Mouse (Mus musculus): Measurements from ENCODE around the gene Trim26. TPM values are rescaled to one million over a fixed set of nuclear protein-coding genes. Genes with fewer than 3 reads are reported as not detected.

Gene Trim26
- polyA plus RNA-seq, 1 experiment from 2014 or later = 45.3 TPM

GRCm38 (mm10) chr17:36835591-36836426 lies 1.1 kb upstream of the Trim26 start:
- peak overlapping the region; percentile 66 for H3K4me2 ChIP-seq (replicated peaks)
- H3K9me3 ChIP-seq (replicated peaks) = no peaks in the 10 kb centered on the region
- ATAC-seq (ENCODE audit: insufficient number of reproducible peaks, low FRiP score, low TSS enrichment, low read depth) = no peak
- peak overlapping the region; percentile 96 for H3K27ac ChIP-seq (replicated peaks)
- 37% methylated on average over 12 of the region's 12 CpGs for WGBS
- peaks cover 6% of the 10 kb centered on the region; the same call in 1 of the 2 replicates for H3K36me3 ChIP-seq
- H3K9ac ChIP-seq = no peak overlapping the region
- H3K4me1 ChIP-seq = peaks cover 17% of the 10 kb centered on the region
- no peaks in the 10 kb centered on the region for H3K27me3 ChIP-seq
- H3K4me3 ChIP-seq (replicated peaks) = peak overlapping the region; percentile 71

GRCm38 (mm10) chr17:36836427-36836812 lies 514 bp upstream of the Trim26 start:
- H3K9me3 ChIP-seq (replicated peaks) = no peaks in the 10 kb centered on the region
- H3K4me2 ChIP-seq (replicated peaks) = peak overlapping the region; percentile 66
- H3K27me3 ChIP-seq = no peaks in the 10 kb centered on the region
- peaks cover 6% of the 10 kb centered on the region; the same call in 1 of the 2 replicates for H3K36me3 ChIP-seq
- peak overlapping the region; percentile 71 for H3K4me3 ChIP-seq (replicated peaks)
- WGBS = 14% methylated on average over 3 of the region's 3 CpGs
- H3K27ac ChIP-seq (replicated peaks) = peak overlapping the region; percentile 96
- H3K4me1 ChIP-seq = peaks cover 17% of the 10 kb centered on the region
- ATAC-seq (ENCODE audit: insufficient number of reproducible peaks, low FRiP score, low TSS enrichment, low read depth) = 0 out of 2 replicates have a peak, but pooled peaks have one; percentile 11
- peak overlapping the region; percentile 33; the same call in 1 of the 2 replicates for H3K9ac ChIP-seq

GRCm38 (mm10) chr17:36839001-36839400 lies 2.1 kb downstream of the Trim26 start:
- WGBS = 85% methylated on average over 5 of the region's 5 CpGs
- Histone ChIP-seq H3K27ac (replicated peaks) (no peak overlapping the region), H3K9me3 (replicated peaks) (no peaks in the 10 kb centered on the region), H3K9ac (no peak overlapping the region), H3K4me2 (replicated peaks) (no peak overlapping the region), H3K36me3 (peaks cover 9% of the 10 kb centered on the region; the same call in 1 of the 2 replicates), H3K27me3 (no peaks in the 10 kb centered on the region), H3K4me3 (replicated peaks) (no peak overlapping the region), H3K4me1 (peaks cover 17% of the 10 kb centered on the region)
- no peak for ATAC-seq (ENCODE audit: insufficient number of reproducible peaks, low FRiP score, low TSS enrichment, low read depth)

- Histone ChIP-seq H3K36me3 (peaks cover 9% of the 10 kb centered on the region; the same call in 1 of the 2 replicates), H3K27me3 (no peaks in the 10 kb centered on the region), H3K27ac (replicated peaks) (no peak overlapping the region), H3K9me3 (replicated peaks) (no peaks in the 10 kb centered on the region), H3K4me1 (peaks cover 20% of the 10 kb centered on the region), H3K9ac (no peak overlapping the region), H3K4me3 (replicated peaks) (no peak overlapping the region), H3K4me2 (replicated peaks) (no peak overlapping the region)
- 78% methylated on average over 3 of the region's 3 CpGs for WGBS
- no peak for ATAC-seq (ENCODE audit: insufficient number of reproducible peaks, low FRiP score, low TSS enrichment, low read depth)
These were observed 3.0 kb downstream of the Trim26 start for GRCm38 (mm10) chr17:36839931-36840330.

- Histone ChIP-seq H3K4me2 (replicated peaks) (no peak overlapping the region), H3K9ac (no peak overlapping the region), H3K4me1 (peaks cover 17% of the 10 kb centered on the region), H3K27ac (replicated peaks) (no peak overlapping the region), H3K9me3 (replicated peaks) (no peaks in the 10 kb centered on the region), H3K4me3 (replicated peaks) (no peak overlapping the region), H3K36me3 (peaks cover 9% of the 10 kb centered on the region; the same call in 1 of the 2 replicates), H3K27me3 (no peaks in the 10 kb centered on the region)
- ATAC-seq (ENCODE audit: insufficient number of reproducible peaks, low FRiP score, low TSS enrichment, low read depth) = no peak
These were observed 4.1 kb downstream of the Trim26 start for GRCm38 (mm10) chr17:36840961-36841445.

- Histone ChIP-seq H3K9ac (no peak overlapping the region), H3K9me3 (replicated peaks) (no peaks in the 10 kb centered on the region), H3K27ac (replicated peaks) (no peak overlapping the region), H3K4me2 (replicated peaks) (no peak overlapping the region), H3K36me3 (peaks cover 16% of the 10 kb centered on the region; the same call in 1 of the 2 replicates), H3K4me1 (peaks cover 3% of the 10 kb centered on the region; the same call in 1 of the 2 replicates), H3K27me3 (no peaks in the 10 kb centered on the region), H3K4me3 (replicated peaks) (no peak overlapping the region)
- no peak for ATAC-seq (ENCODE audit: insufficient number of reproducible peaks, low FRiP score, low TSS enrichment, low read depth)
- WGBS = 78% methylated on average over 7 of the region's 7 CpGs
These were observed 6.8 kb downstream of the Trim26 start for GRCm38 (mm10) chr17:36843696-36844095.

- peak; percentile 11; the same call in 1 of the 2 replicates for ATAC-seq (ENCODE audit: insufficient number of reproducible peaks, low FRiP score, low TSS enrichment, low read depth)
- Histone ChIP-seq H3K4me3 (replicated peaks) (no peak overlapping the region), H3K36me3 (peaks cover 14% of the 10 kb centered on the region; the same call in 1 of the 2 replicates), H3K4me1 (peaks cover 3% of the 10 kb centered on the region; the same call in 1 of the 2 replicates), H3K9me3 (replicated peaks) (no peaks in the 10 kb centered on the region), H3K4me2 (replicated peaks) (no peak overlapping the region), H3K27ac (replicated peaks) (no peak overlapping the region), H3K9ac (no peak overlapping the region), H3K27me3 (no peaks in the 10 kb centered on the region)
These were observed 7.4 kb downstream of the Trim26 start for GRCm38 (mm10) chr17:36844286-36844719.

- Histone ChIP-seq H3K9ac (no peak overlapping the region), H3K9me3 (replicated peaks) (no peaks in the 10 kb centered on the region), H3K4me2 (replicated peaks) (no peak overlapping the region), H3K4me1 (peaks cover 3% of the 10 kb centered on the region; the same call in 1 of the 2 replicates), H3K36me3 (peaks cover 14% of the 10 kb centered on the region; the same call in 1 of the 2 replicates), H3K27ac (replicated peaks) (no peak overlapping the region), H3K4me3 (replicated peaks) (no peak overlapping the region), H3K27me3 (no peaks in the 10 kb centered on the region)
- WGBS = 68% methylated on average over 1 of the region's 1 CpGs
- no peak for ATAC-seq (ENCODE audit: insufficient number of reproducible peaks, low FRiP score, low TSS enrichment, low read depth)
These were observed 7.8 kb downstream of the Trim26 start for GRCm38 (mm10) chr17:36844725-36845124.

- WGBS = 78% methylated on average over 5 of the region's 5 CpGs
- Histone ChIP-seq H3K27me3 (no peaks in the 10 kb centered on the region), H3K27ac (replicated peaks) (no peak overlapping the region), H3K9ac (no peak overlapping the region), H3K36me3 (peaks cover 38% of the 10 kb centered on the region), H3K4me1 (peaks cover 3% of the 10 kb centered on the region; the same call in 1 of the 2 replicates), H3K4me2 (replicated peaks) (no peak overlapping the region), H3K9me3 (replicated peaks) (no peaks in the 10 kb centered on the region), H3K4me3 (replicated peaks) (no peak overlapping the region)
- ATAC-seq (ENCODE audit: insufficient number of reproducible peaks, low FRiP score, low TSS enrichment, low read depth) = no peak
These were observed 12.0 kb downstream of the Trim26 start for GRCm38 (mm10) chr17:36848911-36849310.

- Histone ChIP-seq H3K27ac (replicated peaks) (no peak overlapping the region), H3K4me2 (replicated peaks) (no peak overlapping the region), H3K27me3 (no peaks in the 10 kb centered on the region), H3K4me3 (replicated peaks) (no peak overlapping the region), H3K4me1 (no peaks in the 10 kb centered on the region), H3K36me3 (peaks cover 48% of the 10 kb centered on the region), H3K9ac (no peak overlapping the region), H3K9me3 (replicated peaks) (no peaks in the 10 kb centered on the region)
- WGBS = 89% methylated on average over 2 of the region's 2 CpGs
- ATAC-seq (ENCODE audit: insufficient number of reproducible peaks, low FRiP score, low TSS enrichment, low read depth) = no peak
These were observed 13.1 kb downstream of the Trim26 start for GRCm38 (mm10) chr17:36849992-36850391.

GRCm38 (mm10) chr17:36851200-36851599 lies 14.3 kb downstream of the Trim26 start:
- WGBS = 70% methylated on average over 5 of the region's 5 CpGs
- no peak overlapping the region for H3K9ac ChIP-seq
- no peak overlapping the region for H3K4me3 ChIP-seq (replicated peaks)
- no peaks in the 10 kb centered on the region for H3K27me3 ChIP-seq
- H3K36me3 ChIP-seq = peaks cover 58% of the 10 kb centered on the region
- H3K9me3 ChIP-seq (replicated peaks) = no peaks in the 10 kb centered on the region
- no peak overlapping the region for H3K27ac ChIP-seq (replicated peaks)
- ATAC-seq (ENCODE audit: insufficient number of reproducible peaks, low FRiP score, low TSS enrichment, low read depth) = no peak
- no peak overlapping the region for H3K4me2 ChIP-seq (replicated peaks)
- no peaks in the 10 kb centered on the region for H3K4me1 ChIP-seq
